Mouse (Mus musculus) liver, adult (tissue): ENCODE measurements around the gene Zfp110.

Experiments used
- GATA4 ChIP-seq: IDR thresholded peaks from 2 replicates; pipeline ENCODE4 v1.6.1; 2014; ENCODE audit warnings: mild to moderate bottlenecking, low read length; ENCODE audit not compliant: insufficient replicate concordance

The Zfp110 gene

DNA sequence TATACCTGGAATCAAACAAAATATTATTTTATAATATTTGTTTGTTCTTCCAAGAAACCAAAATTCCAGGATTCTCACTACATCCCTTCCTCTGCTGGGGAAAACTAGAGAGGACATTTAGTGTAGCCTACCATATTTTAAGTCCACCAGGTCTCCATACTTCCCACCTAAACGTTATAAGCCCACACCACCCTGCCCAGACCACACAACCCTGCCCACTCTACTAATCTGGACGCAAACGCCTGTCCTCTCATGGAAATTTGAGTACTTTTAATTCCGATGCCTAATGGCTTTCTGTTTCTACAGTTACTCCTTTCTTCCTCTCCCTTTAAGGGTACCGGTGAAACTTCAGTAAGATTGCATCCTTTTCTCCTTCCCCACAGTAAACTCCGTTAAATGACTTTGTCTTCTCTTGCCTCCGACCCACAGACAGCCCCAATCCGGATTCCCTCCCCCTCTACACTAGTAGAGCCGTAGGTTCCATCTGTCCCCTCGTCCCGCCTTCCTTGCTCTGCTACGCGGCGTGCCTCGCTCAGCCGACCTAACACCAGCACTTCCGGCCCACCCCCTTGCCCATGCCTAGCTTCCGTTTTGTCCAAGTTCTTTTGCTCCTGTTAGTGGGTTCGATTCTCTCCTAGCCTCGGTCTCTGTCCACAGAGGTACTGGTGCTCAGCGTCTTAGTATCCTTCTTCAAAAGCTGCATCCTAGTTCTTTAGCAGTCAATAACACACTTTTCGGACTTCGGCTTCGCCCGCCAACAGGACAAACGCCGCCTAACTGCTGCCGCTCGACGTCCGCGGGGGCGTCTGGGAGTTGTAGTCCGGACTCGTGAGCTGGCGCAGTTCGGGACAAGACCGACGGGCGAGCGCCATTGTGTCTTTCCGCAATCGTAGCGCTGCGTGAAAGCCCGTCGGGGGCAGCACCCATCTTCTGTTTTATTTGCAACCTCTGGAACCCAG is at the start of gene Zfp110:
Gene Zfp110, plus strand, starts transcription at position 600 of the 959 bp plus-strand sequence.
- TF ChIP-seq GATA4: no peak

DNA sequence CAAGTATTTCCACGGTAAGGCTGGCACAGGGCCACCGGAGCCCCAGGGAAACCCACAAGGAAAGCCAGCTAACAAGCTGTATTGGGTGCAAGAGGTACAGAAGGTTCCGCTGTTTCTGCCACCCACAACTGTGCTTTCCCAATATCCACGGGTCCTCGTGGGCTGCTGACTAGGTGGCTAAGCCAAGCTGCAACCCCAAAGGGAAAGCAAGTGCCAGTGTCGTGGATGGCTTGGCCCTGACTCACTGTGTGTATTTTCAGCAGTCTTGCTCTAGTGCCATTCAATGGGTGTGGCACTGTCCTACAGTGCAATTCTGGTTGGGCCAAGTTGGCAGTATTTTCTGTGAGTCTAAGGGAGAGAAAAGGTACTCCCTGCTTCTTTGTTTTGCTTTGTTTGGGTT is 47.2 kb upstream of the Zfp110 start:
- no peak for TF ChIP-seq GATA4

DNA sequence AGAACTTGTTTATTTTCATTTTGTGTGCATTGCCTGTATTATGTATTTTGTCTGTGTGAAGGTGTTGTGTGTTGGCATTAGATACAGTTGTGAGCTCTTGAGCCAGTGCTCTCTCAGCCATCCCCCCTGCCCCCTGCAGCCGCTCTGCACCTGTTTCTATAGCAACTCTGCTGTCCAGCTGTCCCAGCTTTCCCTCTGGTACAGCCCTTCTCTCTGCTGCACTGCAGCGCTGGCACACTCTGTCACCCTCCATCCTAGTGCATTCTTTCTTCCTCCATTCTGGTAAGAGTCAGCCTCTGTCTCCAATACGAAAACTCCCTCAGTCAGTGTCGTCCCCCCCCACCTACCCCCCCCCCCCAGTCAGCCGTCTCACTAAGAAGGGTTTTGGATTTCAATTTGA is 46.5 kb upstream of the Zfp110 start:
- no peak for TF ChIP-seq GATA4

DNA sequence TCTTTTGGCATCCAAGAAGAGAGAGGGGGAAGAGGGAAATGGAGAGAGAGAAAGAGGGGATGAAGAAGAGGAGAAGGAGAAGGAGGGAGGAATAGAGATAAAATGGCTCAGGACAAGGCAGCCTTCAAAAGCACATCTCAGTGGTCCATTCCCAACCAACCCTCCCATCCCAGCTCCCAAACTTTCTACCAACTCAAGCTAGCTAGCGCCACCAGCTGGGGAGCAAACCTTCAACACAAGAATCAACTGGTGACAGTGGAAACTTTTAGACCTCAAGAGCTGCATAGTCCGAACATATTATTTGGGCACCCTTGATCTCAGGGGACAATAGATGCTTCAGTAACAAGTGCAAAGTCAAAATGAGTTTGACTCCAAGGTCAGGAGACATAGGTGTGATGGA is 36.6 kb upstream of the Zfp110 start:
- TF ChIP-seq GATA4: no peak

DNA sequence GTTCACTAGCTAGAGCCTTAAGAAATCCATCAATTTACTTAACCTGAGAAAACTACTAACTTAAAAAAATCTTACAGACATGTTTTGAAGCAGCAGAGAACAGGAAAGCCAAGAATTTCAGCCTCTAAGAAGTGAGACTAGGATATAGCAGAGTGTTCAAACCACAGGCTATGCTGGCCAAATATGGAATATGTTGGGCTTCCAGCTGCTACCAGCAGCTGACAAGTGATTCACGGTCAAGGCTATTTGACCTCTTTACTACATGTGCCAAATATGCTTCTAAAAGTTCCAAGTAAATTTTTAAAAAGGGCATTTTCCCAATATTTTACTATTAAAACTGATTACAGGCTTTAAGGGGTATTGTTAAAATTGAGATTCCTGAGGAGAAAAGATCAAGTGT is 35.0 kb upstream of the Zfp110 start:
- TF ChIP-seq GATA4: no peak

DNA sequence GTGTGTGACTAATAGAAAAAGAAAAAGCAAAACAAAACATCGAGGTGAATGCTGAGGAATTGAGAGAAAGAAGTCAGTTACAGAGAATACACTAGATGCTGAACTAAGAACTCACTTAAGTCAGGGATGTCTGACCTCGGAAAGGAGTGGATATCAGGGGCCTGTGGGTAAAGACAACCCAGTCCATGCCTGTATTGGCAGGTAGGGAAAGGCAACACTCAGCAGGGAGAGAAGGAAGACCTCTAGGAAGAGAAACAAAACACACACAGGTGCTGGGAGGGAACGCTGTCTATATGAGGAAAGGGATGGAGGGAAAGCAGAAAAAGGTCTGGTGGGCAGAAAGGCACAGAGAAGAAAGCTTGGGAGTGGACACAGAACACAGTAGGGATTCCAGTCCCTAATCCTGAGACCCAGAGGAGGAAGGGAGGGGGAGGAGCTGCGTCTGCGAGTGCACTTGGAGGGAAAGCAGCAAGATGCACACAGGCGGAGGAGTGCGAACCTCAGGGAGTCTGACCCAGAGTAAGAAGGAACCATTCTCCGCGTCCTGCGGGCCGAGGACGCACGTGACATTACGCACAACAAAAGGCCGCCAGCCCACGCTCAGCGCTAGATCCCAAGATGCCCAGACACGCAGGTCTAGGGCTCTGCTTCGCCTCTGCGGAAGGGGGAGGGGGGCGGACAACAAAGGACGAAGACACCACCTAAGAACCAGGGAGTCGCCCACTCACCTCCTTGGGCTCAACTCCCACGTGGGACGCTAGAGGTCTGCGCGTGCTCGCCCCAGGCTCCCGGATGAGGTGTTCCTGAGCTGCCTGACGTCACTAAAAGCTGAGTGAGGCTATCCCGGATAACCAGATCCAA is 31.5 kb upstream of the Zfp110 start, which contains the start of gene Zscan18:
Gene Zscan18, minus strand, starts transcription at position 770 of the 861 bp plus-strand sequence.
- no peak for TF ChIP-seq GATA4

DNA sequence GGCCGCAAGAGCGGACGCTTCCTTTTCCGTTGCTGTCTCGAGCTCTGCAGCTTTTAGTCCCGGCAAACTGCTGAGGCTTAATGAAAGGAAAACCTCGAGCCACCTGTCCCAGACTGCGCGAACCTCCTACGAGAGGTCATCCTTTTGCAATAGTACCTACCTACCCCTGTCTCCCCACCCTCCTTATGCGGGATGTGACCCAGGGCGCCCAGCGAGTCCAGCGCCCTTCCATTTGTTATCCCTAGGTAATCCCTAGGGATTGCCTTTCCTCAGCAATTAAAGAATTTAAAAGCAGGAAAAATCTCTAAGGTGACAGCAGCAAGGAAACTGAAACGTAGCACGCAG is 30.9 kb upstream of the Zfp110 start:
- TF ChIP-seq GATA4: no peak

DNA sequence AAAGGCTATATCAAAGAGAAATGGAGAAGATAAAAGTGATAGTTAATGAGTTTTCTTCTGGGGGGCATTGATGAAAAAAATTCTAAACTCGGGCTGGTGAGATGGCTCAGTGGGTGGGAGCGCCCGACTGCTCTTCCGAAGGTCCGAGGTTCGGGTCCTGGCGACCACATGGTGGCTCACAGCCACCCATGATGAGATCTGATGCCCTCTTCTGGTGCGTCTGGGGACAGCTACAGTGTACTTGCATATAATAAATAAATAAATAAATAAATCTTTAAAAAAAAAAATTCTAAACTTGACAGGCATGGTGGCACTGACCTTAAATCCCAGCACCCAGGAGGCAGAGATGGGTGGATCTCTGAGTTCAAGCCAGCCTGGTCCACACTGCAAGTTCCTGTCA is 19.0 kb upstream of the Zfp110 start:
- no peak for TF ChIP-seq GATA4

DNA sequence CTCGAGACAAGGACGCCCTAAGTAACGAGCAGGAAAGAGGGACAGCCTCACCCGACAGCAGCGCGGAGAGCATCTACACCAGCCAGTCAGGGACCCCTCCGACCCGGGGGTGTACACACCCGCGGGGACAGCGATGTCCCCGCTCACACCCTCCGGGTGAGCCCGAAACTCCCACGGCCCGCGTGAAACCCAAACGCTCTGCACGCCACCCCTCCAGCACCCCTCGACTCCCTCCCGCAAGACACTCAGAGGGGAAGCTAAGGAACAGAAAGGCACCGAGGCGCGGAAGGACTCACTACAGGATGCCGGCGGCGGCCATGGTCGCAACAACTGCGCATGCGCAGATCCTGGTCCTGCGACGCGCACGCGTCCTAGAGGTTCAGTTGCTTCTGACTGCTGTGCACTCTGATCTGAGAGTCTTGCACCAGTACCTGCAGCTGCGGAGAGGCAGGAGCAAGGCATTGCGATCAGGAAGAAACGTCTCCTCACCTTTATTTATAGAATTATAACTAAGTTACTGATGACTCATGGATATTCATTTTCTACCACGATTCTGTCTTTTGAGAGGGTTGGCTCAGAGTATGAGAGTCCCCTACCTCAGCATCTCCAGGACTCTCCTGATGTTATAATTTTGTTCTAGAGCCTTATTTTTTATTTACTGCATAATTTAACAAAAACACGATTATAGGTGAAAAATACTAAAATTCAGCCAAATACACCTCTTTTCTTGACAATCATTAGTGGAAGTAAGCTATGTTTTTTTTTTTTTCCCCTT is 15.9 kb upstream of the Zfp110 start, which contains the start of gene Zfp329:
Gene Zfp329, minus strand, starts transcription at position 338 of the 775 bp plus-strand sequence.
- no peak; the same call in 1 of the 2 replicates for TF ChIP-seq GATA4

DNA sequence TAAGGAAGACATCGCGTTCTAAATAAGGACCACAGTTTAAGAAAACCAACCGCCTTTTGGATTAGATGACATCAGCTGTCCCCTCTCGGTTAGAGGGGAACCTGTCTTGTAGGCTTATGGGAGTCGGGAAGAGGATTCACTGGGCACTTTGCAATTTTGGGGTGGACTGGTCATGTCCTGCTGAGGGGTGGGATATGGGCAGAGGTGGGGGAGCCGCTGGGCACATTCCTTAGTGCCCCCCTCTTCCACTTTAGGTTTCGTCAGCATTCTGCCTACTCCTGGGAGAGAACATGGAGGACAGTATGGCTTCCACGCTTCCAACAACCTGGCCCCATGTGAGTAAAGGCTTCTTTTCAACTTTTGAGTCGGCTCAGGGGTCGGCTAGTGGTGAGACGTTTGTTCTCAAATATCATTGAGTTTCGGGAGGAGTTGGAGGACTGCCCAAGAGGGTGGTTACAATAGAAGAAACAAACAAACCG is 671 bp downstream of the Zfp110 start:
- TF ChIP-seq GATA4: no peak

DNA sequence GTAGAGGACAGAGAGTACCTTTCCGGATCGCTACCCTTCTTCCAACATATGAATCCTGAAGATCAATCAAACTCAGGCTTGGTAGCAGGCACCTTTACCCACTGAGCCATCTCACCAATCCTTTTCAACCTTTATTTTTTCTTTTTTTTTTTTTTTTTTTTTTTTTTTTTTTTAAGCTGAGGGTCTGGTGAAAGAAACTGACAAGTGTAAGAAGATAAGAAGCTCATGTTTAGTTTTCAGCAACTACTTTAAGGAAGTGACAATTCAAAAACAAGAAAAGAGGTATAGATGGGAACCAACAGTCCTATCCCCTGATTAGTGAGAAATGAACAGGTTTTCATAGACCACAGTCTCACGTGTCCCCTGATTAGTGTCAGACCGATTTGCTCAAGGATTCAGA is 1.2 kb downstream of the Zfp110 start:
- TF ChIP-seq GATA4: no peak

DNA sequence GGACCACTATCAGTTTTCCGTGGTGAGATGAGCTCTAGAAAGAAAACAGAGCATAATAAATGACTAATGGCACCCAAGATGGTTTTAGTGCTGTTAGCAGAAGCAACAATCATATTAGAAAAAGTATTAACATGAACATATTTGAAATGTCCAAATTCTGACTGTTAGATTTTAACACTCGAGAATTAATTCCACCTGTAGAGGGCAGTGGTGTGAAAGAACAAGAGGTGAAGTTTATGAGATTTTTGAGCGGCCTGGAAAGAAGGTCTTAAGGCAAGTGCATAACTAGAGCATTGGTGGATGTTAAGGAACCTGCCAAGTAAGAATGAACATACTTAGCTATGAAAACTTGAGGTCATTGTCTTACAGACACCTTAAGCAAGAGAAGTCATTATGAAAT is 39.7 kb downstream of the Zfp110 start:
- TF ChIP-seq GATA4: no peak

DNA sequence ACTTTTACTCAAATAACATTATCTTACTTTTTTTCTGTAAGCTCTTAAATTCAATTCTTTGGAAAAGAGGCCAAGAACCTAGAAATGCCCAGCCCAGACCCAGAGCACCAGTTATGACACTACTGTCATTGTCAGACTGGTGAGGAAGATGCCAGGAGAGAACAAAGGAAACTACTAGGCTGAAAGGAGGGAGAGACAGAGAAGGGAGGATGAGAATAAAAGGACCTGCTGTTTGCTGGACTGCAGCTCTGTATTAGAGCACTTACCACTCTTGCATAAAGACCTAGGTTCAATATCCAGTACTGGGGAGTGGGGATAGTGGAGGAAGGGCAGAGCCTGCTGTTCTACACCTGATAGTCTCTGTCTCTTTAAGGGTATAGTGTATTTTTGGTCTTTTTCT is 45.5 kb downstream of the Zfp110 start:
- TF ChIP-seq GATA4: no peak

DNA sequence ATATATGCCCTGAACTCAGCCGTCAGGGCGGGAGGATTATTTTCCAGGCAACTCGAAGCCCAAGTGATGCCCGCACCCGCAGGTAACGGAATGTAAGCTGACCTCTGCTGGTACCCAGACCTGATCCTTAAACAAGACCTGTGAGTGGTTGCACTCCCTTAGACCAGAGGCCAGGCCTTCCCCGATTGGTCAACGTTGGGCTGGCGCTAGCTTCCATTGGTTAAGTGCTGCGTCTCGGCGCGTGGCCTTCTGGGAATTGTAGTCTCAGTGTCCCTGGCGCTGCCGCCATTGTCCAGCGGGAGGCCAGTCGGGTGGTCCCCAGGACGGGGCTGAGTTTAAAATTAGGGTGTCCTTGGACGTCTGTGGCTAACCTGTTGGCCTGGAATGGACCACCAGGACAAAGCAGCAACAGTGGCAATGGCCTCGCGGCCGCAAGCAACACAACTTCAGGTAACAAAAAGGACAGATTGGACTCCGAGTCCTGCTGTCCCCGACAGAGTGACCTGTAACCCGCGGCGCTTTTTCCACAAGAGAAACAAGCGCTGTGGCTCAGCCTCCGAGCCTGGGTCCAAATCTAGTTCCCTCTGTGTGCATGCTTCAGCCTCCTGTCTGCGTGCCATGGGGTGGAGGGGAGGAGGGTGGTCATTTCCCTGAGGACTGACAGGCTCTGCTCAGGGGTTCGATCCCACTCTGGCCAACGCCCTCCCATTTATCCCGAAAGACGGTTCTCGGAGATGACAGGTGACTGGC is 46.5 kb downstream of the Zfp110 start, which contains the start of gene Zfp128:
Gene Zfp128, plus strand, starts transcription at position 267 of the 750 bp plus-strand sequence.
- TF ChIP-seq GATA4: no peak
